Mouse (Mus musculus): ENCODE data around the gene Tex33.

The Tex33 gene

DNA sequence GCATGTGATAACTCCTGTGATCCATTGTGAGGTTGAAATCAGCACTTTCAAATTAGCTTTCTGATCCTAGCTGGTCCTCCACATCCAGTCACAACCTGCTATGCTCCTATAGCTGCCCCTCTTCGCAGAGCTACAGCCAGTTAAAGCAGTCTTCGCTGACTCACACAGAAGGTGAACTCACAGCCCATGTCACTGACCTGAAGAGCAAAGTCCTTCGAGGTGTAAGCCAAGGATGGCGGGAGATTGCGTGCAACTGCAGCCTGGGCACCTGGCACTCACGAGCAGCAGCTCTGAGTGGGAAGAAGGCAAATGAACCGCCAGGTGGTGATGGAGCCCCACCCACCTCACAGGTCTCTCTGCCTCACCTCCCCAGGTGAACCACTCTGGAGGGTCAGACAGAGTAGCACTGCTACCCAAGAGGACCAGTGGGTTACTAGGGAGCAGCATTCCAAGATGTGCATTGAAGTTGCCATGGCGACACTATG is at the start of gene Tex33:
TSS of gene Tex33 (minus strand) at position 435 of the 485 bp plus-strand sequence.
- in situ Hi-C loops (cut with MboI; ENCODE audit: low sequenced_read_pairs) = no loop called here

DNA sequence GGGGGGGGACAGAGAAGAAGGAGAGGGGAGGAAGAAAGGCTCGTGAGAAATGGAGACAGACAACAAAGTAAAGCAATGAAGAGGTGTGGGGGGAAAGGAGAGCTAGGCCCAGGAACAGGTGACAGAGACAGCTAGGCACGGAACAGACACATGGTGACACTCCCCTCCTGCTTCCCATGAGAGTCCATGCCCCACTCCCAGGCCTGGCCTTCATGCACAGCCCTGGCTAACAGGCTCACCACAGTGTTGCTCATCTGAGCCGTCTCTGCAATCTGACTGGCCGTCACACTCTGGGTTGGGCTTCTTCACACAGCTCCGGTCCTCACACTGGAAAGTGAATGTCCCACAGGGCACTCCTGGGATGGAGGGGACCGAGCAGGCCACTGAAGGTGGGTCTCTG is 48.1 kb upstream of the Tex33 start:
- in situ Hi-C loops (cut with MboI; ENCODE audit: low sequenced_read_pairs) = no loop called here

- in situ Hi-C loops (cut with MboI; ENCODE audit: low sequenced_read_pairs) = no loop called here
Observed at GRCm38 (mm10) chr15:78442231-78442630, 46.5 kb upstream of the Tex33 start.

DNA sequence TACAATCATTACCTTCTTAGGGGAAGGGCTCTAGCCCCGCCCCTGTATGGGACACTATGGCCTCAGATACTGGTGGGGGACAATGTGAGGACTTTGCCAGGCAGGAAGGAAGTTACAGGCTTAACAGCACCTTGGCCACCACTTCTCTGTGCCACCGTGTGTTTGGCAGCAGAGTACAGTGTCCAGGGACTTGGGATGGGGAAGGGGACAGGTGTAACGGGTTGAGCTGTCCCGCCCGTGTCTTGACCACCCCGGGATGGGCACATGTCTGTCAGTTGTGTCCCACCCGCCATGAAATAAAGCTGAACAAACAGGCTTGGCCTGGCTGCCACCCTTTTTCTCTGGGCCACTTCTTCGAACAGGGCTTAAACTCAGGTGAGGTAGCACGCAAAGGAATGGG is 43.3 kb upstream of the Tex33 start:
- in situ Hi-C loops (cut with MboI; ENCODE audit: low sequenced_read_pairs) = no loop called here

GRCm38 (mm10) chr15:78438505-78438904 is 42.8 kb upstream of the Tex33 start:
- in situ Hi-C loops (cut with MboI; ENCODE audit: low sequenced_read_pairs) = no loop called here

GRCm38 (mm10) chr15:78438018-78438394 is 42.3 kb upstream of the Tex33 start:
- in situ Hi-C loops (cut with MboI; ENCODE audit: low sequenced_read_pairs) = no loop called here

DNA sequence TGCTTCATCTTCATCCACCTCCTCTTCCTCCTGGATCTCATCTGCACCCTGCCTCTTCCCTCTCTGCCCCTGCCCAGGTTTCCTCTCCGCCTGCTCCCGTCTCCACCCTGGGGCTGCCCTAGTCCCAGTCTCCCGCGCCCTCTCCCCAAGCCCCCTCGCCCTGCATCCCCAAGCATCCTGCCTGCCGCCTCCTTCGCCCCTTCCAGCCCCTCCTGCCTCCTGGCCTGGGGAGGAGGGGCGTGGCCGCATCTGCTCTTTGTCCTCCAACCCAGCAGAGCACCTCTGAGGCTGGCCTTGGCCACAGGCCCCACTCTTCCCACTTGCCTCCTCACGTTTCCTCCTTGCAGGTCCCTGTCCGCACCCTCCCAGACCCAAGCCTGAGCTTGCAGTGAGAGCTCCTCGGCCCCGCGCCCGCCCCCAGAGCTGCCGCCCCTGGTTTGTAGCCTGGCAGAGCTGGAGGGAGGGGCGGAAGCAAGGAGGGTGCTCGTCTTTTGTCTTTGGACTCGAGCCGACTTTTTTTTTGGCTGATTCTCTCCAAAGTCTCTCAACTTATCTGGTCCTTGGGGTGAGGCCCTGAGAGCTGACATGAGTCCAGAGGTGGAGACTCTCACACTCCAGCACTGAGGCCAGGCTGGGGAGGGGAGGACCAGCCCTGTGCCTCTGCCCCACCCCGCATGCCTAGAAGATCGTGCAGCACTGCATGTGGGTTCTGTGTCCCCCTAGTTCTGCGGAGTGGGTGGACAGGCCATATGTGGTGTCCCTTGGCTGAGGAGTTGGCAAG is 41.7 kb upstream of the Tex33 start:
- in situ Hi-C loops (cut with MboI; ENCODE audit: low sequenced_read_pairs) = no loop called here

GRCm38 (mm10) chr15:78436380-78437192 is 40.9 kb upstream of the Tex33 start:
- in situ Hi-C loops (cut with MboI; ENCODE audit: low sequenced_read_pairs) = no loop called here

DNA sequence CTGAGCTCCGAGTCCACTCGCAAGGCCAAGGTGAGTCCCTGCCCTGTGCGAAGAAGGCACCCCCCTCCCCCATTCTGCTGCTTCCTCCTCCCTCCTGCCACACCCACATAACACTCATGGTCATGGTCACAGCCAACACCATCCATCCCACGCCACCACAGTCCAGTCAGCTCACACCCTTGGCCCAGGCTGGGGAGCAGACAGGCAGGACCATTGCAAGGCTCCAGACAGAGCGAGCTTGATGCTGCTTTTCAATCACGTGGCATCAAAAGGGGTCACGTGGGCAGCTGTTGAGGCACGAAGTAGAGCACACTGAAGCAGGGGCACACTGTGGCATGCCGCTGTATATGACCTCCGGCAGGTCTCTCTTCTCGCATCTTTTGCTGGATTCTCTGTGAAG is 40.0 kb upstream of the Tex33 start:
- in situ Hi-C loops (cut with MboI; ENCODE audit: low sequenced_read_pairs) = no loop called here

GRCm38 (mm10) chr15:78434896-78435520 is 39.3 kb upstream of the Tex33 start:
- in situ Hi-C loops (cut with MboI; ENCODE audit: low sequenced_read_pairs) = no loop called here

DNA sequence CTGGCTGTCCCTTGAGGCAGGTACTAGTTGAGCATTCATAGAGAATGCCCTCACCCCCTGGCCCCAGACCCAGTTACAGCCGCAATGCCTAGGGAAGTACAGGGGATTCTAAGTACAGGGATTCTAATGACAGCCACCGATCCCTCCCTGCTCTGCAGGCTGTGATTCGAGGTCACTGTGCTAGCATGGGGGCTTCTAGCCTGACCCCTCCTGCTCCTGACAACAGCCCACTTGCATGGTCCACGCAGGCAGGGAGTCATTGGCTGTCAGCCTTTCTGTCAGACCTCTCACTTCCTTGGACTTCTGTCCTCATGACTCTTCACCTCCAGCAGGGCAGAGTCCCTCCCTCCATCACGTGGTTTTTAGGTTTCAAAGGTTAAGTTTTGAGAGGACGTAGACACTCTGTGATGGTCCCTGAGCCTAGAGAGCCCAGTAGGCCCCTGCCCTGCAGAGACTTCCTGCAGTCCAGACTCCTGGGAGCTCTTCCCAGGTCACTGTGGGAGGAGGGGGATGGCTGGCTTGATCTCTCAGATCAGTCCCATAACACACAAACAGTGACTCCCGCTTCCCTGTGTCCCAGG is 35.9 kb upstream of the Tex33 start:
- in situ Hi-C loops (cut with MboI; ENCODE audit: low sequenced_read_pairs) = no loop called here

- in situ Hi-C loops (cut with MboI; ENCODE audit: low sequenced_read_pairs) = no loop called here
Observed at GRCm38 (mm10) chr15:78430874-78431273, 35.2 kb upstream of the Tex33 start.

DNA sequence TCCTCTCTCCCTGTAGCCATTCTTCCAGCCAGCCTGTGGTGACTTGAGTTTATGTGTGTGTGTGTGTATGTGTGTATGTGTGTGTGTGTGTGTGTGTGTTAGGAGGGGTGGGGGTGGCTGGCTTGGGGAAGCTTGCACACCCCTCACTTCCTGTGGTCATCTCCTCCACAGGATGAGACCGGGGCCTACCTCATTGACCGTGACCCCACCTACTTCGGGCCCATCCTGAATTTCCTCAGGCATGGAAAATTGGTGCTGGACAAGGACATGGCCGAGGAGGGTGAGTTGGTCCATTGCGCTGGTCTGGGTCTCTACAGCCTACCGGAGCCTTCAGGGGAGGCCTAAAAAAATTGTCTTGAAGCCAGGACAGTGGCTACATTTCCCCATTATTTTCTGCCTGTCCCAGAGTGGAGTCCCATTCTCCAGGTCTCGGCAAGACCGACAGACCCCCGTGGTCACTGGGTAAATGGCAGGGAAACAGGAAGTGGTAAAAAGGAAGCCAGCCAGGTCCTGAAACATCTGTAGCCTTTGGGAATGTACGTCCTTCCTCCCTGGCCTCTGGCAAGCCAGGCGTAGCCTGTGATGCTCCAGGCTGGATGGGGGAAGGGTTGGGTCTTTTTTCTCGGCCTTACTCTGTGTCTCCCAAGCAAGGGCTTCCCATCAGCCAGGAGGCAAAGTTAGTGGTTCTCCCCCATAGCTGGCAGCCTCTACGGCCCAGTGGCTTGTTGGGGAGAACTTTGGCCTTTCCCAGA is 34.3 kb upstream of the Tex33 start:
- in situ Hi-C loops (cut with MboI; ENCODE audit: low sequenced_read_pairs) = no loop called here

DNA sequence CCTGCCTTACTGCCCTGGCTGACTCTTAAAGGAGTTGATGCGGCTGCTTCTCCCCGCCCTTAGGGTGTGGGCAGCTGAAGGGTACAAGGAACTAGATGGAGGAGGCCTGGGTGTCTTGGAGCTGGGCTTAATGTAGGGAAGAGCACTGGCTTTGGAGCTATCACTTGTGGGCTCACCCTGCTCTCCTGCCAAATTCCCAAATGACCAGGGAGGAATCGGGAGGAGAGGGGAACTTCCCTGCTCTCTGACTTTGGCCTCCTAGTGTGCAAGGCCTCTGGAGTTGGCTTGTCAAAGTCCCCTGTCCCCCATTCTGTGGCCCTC is 33.4 kb upstream of the Tex33 start:
- in situ Hi-C loops (cut with MboI; ENCODE audit: low sequenced_read_pairs) = no loop called here

- in situ Hi-C loops (cut with MboI; ENCODE audit: low sequenced_read_pairs) = no loop called here
Observed at GRCm38 (mm10) chr15:78428391-78429138, 32.9 kb upstream of the Tex33 start, which contains the start of gene Kctd17. TSS of gene Kctd17 (plus strand) at chr15:78428564.

- in situ Hi-C loops (cut with MboI; ENCODE audit: low sequenced_read_pairs) = no loop called here
Observed at GRCm38 (mm10) chr15:78425230-78425629, 29.5 kb upstream of the Tex33 start.

- in situ Hi-C loops (cut with MboI; ENCODE audit: low sequenced_read_pairs) = no loop called here
Observed at GRCm38 (mm10) chr15:78424507-78424906, 28.8 kb upstream of the Tex33 start.

- in situ Hi-C loops (cut with MboI; ENCODE audit: low sequenced_read_pairs) = no loop called here
Observed at GRCm38 (mm10) chr15:78422046-78422956, 26.6 kb upstream of the Tex33 start.

- in situ Hi-C loops (cut with MboI; ENCODE audit: low sequenced_read_pairs) = no loop called here
Observed at GRCm38 (mm10) chr15:78420395-78420794, 24.7 kb upstream of the Tex33 start.

Measured in CH12F3 (cell line).